Mouse (Mus musculus): ENCODE results near the gene Lrrc52.

DNA sequence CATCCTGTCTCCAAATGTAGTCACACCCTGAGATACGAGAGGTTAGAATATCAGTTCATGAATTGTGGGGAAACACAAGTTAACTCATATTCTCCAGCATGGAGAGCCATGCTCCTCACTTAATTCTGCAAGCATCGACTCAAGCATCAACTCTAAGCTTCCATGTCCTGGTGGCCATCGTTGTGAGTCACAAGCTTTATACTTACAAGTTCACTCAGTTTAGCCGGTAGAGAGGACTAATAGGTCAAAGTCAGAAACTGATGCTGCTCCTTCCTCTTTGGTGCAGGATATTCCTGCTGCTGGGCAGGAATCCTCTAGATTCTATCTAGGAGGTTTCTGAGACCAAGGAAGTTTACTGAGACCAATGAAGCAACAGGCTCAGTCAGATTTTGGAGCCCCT is 61.3 kb downstream of the Lrrc52 start:
- TF ChIP-seq CTCF (IDR thresholded peaks at IDR 0.05; ENCODE audit: low read depth) (no peak), EP300 (IDR thresholded peaks at IDR 0.05; ENCODE audit: low read depth) (no peak)

Data from liver, postnatal 0 days (tissue).